Mouse (Mus musculus) adipocyte (in vitro differentiated cells): ENCODE measurements at regions not wholly inside any gene's neighbourhood (a gene's known extent, or its start where the extent isn't known, plus 50 kb on each side); places are given as distances from the start of the nearest gene placed in this dataset.

Experiments
- DNase-seq: peaks from one replicate; pipeline ENCODE4 v3.0.0-alpha.2; 2016; ENCODE audit warnings: low spot score

DNA sequence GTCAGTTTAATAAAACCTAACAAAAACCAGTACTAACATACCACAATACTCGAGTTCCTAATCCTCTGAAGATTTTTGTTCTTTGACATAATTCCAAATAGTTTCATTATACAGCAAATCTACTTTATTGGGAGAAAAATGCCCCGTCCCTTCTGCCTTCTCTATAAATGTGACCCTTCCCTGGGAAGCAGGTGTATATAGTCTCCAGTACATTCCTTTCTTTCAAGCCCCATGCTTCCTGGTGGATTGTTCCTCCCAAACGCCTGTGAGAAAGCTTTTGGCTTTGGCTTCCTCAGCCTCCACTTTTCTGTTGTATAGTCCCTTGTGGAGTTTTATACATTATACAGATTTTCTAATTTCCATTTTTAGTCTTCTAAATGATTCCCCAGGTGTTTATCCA lies 1001.8 kb upstream of the Tenm3 start:
- DNase-seq, result no peak

DNA sequence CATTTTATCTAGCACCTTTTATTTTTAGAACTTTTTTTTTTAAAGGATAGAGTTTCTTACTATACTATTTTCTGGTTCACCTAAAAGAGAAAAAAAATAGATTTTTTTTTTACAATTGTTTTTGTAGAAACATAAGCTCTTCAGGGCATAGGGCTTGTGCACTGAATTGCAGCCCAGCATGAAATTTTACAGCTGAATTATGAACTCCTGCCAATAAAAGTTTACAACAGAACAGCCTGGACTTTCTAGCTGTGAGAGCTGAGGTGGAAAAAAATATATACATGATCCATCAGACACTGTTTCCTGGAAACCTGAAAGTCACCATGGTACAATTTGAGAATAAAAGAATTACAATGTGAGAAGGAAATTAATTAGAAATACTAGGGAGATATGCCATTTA lies 988.2 kb upstream of the Tenm3 start:
- no peak for DNase-seq

DNA sequence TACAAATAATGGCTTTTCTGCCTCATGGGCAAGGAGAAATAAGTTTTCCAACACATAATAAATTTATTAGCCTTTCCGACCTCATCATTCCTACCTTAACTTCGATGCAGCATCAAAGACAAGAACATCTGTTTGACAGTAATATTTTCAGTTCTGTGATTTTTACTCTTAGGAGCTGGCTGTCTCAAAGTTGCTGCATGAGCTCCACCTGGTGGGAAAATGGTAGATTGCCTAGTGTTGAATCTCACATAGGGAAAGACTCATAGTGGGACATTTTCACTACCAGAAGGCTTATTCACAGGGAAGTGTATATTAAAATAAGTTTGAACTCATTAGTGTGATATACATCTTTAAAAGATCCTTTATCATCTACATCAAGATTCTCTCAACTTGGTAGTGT lies 985.6 kb upstream of the Tenm3 start:
- DNase-seq, result peak; percentile 63

DNA sequence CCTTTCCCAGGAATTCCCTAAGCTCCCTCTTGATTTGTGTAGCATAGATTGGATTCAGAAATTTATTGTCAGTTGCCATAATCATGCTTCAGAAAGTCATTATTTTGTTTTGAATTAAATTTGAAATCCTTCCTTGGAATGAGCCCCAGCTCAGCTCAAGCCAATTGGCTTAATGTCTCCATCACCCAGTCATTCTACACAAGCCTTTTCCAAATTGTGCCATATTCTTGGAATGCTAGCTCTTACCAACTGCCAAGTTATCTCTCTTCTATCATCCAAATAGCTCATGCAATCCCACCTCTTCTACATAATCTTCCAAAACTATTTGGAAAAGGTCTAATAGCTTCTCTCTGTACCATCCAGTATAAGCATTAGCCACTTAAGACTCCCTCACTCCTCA lies 982.5 kb upstream of the Tenm3 start:
- DNase-seq, result no peak

DNA sequence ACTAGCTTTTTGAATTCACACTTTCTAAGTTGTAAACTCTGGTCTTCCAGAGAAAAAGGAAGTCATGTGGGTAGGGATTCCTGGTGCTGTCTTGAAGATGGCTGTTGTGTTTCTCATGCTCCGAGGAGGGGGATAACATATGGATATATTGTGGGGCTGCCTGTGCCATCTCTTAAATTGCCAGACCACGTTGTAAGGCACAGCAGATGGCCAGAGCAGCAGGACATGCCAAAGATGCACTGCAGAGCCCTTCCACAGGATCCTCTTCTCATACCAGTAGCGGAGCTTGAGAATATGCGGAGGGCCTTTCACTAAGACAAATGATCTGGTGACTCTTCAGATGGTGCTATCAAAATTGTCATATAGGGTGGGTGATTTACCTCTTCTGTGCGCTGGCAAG lies 981.2 kb upstream of the Tenm3 start:
- no peak for DNase-seq

DNA sequence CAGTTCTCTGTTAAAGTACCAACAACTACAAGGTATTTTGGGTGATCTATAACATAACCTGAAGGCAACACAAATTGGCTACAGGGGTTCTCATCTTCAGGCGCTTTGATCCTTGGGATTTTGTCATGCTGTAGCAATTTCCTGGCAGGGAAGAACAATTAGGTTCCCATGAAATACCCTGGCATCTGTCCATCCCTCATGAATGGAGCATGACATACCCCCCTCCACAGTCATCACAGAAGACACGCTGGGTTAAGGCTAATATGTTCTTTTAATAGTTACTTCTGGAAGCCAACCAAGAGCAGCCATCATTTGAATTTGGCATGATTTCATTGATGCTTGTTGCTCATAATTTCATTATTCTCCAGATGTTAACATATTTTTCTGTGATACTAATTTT lies 979.0 kb upstream of the Tenm3 start:
- no peak for DNase-seq

DNA sequence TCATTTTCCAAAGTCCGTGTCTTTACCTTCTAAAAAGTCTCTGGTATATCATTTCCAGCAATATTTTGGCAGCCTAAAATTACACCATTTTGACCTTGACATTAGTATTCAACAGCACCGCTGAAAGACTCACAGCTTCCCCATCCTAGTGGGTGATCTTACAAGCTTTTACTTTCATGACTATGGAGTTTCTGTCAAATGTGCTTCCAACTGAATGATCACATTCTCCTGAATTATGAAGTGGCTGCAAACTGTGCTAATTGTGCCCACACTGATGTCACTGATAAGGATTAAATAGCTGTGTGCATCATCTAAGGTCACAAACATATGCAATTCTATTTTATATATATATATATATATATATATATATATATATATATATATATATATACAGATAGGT lies 955.5 kb upstream of the Tenm3 start:
- no peak for DNase-seq

DNA sequence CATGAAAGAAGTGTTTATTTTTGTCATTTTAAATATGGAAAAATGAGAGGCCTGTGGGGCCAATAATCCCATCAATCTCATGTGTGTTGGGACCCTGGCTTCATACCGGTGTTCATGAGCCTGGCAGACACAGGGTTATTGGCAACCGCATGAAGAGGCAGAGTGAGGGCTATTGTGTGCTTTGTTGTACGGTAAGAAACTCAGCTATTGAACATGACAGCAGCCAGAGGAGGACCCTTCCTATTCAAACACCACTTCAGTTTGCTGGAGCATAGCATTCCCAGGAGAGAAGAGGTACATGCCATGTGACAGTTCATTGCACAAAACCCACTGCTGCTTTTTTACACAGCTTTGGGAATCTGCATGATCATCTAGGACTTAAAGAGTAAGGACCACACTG lies 953.0 kb upstream of the Tenm3 start:
- no peak for DNase-seq

DNA sequence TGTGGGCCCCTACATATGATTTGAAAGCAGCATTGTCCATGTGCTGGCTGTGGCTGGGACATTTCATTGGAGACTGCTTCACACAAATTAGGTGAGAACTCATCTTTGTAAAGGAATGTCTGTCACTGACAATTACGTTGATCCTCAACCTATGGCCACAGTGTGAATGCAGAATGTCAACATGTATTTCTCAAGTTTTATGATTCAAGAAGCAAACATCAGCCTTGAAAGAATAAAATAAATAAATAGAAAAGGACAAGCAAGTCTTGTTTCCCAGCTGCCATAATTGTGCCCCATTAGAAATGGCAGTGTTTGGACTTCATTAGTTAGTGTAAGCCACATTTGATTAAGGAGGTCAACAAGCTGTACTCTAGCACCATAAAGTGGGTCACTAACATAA lies 950.7 kb upstream of the Tenm3 start:
- DNase-seq, result no peak

DNA sequence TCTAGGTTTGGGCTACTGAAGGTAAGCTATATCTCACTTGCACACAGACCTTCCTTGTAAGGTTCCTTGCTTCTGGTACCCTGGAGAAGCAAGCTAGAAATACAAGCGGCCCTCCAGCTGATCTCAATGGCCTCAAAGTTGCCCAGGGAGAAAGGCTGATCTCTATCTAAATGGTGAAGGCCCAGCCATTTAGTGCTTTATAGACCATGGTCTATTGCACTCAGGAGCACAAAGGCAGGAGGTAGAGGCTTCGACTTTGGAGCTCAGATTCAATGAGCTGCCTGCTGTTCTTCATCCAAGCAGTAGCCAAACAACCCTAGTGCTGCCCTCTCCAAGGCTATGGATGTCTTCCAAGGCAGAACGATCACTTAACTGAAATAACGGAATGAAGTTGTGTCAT lies 926.1 kb upstream of the Tenm3 start:
- no peak for DNase-seq

DNA sequence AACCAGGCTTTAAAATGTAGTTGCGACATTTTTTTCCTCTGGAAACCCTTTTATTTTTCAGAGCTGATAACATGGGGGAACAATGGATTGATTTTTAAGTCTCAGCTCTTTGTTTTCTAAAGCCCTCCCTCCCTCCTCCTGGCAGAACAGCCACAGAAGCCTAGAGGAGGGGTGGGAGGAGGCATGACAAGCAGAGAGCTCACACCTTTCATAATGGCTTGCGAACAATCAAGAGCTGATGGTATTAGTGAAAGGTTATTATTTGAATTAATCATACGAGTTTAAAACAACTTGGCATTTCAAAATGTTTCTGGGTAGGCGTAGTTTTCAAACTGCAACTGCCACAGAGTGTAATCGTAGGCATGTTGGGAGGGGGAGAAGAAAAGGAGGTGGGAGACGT lies 894.3 kb upstream of the Tenm3 start:
- DNase-seq, result no peak

DNA sequence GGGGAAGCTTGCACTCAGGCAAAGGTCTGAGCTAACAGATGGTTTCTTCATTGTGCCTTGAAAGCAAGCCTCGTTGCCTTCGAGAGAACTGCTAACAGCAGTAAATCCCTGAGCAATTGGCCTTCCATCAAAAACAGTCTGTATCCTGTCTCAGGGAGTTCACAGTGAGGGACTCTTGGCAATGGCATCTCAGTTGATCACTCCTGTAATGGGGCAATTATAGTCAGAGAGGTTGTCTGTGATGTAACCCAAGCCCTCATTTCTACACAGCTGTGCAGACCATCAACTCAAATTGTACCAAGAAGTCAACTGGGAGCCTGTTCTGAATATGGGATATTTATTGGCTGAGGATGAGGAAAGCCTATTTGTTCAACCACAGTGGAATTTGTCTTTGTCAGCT lies 885.4 kb upstream of the Tenm3 start:
- DNase-seq, result no peak

DNA sequence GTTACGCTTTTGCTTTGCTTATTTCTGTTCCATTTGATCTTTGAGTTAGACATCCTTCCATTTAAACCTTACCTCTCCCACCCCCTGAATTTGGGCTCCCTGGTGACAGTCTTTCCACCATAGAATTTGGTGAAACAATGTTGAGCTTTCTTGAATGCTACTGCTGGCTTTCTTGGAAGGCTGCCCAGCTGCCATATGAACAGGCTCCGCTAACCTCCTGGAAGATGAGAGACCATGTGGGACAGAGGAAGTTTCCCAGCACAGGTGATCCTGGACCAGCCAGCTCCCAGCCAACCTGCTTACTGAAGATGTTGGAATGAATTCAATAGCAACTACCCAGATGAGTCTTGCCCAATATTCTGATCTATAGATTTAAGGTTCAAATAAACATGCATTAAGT lies 868.6 kb upstream of the Tenm3 start:
- no peak for DNase-seq

DNA sequence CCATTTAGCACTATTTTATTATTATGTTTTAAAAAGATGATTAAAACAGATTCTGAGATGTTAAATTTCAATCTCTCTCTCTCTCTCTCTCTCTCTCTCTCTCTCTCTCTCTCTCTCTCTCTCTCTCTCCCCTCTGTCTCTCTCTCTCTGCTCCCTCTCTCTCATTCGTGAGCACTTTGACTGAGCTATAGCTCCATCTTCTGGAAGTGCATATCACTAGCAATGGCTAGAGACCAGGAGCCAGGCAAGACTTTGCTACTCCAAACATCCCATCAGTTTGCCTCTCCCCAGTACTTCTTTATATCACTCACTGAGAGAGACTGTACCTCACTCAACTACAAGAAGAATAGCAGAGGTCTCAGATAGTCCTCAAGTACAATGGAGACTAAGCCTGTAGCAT lies 865.0 kb upstream of the Tenm3 start:
- peak; percentile 7 for DNase-seq

DNA sequence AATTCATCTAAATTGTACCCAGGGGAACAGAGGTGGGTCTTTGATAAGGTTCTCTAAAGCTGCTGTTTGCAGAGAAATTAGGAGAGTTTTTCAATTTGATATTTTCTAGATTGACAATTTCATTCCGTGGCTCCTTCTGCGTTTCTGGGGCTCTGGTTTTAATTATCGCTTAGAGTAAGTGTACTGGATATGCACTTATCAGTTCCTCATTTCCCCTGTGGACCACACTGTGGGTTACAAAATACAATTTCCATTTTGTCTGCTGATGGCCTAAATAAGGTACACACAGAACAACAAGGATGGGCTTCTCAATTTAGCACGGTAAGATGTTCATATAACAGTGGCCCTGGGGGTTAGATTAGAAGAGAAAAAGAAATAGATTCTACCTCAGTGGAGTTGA lies 855.3 kb upstream of the Tenm3 start:
- DNase-seq, result no peak

DNA sequence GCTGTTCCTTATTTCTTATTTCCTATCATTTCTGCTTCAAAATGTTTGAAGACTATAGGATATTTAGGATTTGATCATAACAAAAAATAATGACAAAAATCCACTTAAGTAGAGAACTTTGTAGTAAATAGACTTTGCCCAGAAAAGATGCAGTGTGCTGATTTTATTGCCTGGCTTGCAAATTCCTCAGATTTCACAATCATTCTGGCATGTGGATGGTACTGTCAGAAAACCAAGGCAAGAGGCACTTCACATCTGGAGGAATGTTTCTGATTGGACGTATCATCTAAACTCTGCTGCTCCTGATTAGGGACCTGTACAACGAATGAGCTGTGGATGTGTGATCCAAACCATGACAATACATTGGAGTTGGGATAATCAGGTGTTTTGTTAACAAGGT lies 853.0 kb upstream of the Tenm3 start:
- peak; percentile 19 for DNase-seq
